Mouse (Mus musculus): ENCODE results near the gene Kirrel2. TPM values are rescaled to one million over a fixed set of nuclear protein-coding genes. Genes with fewer than 3 reads are reported as not detected.

Gene Kirrel2
- polyA plus RNA-seq, 1 experiment from 2014 or later, result 0.03 TPM

GRCm38 (mm10) chr7:30430191-30430590 is 27.3 kb downstream of the Kirrel2 start:
- Histone ChIP-seq H3K9me3 (replicated peaks) (no peaks in the 10 kb centered on the region), H3K27me3 (peaks cover 5% of the 10 kb centered on the region; the same call in 1 of the 2 replicates), H3K36me3 (replicated peaks) (peaks cover 22% of the 10 kb centered on the region), H3K4me3 (replicated peaks) (no peak overlapping the region), H3K4me2 (no peak overlapping the region), H3K27ac (replicated peaks) (no peak overlapping the region), H3K4me1 (replicated peaks) (no peaks in the 10 kb centered on the region), H3K9ac (no peak overlapping the region)
- no peak for ATAC-seq (ENCODE audit: insufficient read depth)
- 27% methylated on average over 2 of the region's 2 CpGs for WGBS (ENCODE audit: insufficient replicate concordance)

GRCm38 (mm10) chr7:30429327-30429726 is 28.2 kb downstream of the Kirrel2 start:
- Histone ChIP-seq H3K9me3 (replicated peaks) (no peaks in the 10 kb centered on the region), H3K4me1 (replicated peaks) (no peaks in the 10 kb centered on the region), H3K27ac (replicated peaks) (no peak overlapping the region), H3K9ac (no peak overlapping the region), H3K27me3 (no peaks in the 10 kb centered on the region), H3K4me3 (replicated peaks) (no peak overlapping the region), H3K36me3 (replicated peaks) (peaks cover 24% of the 10 kb centered on the region), H3K4me2 (no peak overlapping the region)
- no peak for ATAC-seq (ENCODE audit: insufficient read depth)

- H3K36me3 ChIP-seq (replicated peaks), result peaks cover 25% of the 10 kb centered on the region
- H3K4me2 ChIP-seq, result peak overlapping the region; percentile 89
- H3K27me3 ChIP-seq, result peaks cover 13% of the 10 kb centered on the region; the same call in 1 of the 2 replicates
- 15% methylated on average over 23 of the region's 23 CpGs for WGBS (ENCODE audit: insufficient replicate concordance)
- no peak overlapping the region for H3K9ac ChIP-seq
- H3K4me1 ChIP-seq (replicated peaks), result peaks cover 32% of the 10 kb centered on the region
- ATAC-seq (ENCODE audit: insufficient read depth), result no peak
- peak overlapping the region; percentile 53; the same call in 1 of the 2 replicates for H3K27ac ChIP-seq (replicated peaks)
- H3K4me3 ChIP-seq (replicated peaks), result peak overlapping the region; percentile 62
- no peaks in the 10 kb centered on the region for H3K9me3 ChIP-seq (replicated peaks)
Measured at GRCm38 (mm10) chr7:30423071-30423641, 34.3 kb downstream of the Kirrel2 start.

- H3K27ac ChIP-seq (replicated peaks), result peak overlapping the region; percentile 53; the same call in 1 of the 2 replicates
- H3K27me3 ChIP-seq, result peaks cover 13% of the 10 kb centered on the region; the same call in 1 of the 2 replicates
- WGBS (ENCODE audit: insufficient replicate concordance), result 2% methylated on average over 9 of the region's 9 CpGs
- peak overlapping the region; percentile 89 for H3K4me2 ChIP-seq
- peak overlapping the region; percentile 50; the same call in 1 of the 2 replicates for H3K9ac ChIP-seq
- peaks cover 32% of the 10 kb centered on the region for H3K4me1 ChIP-seq (replicated peaks)
- H3K9me3 ChIP-seq (replicated peaks), result no peaks in the 10 kb centered on the region
- peak overlapping the region; percentile 62 for H3K4me3 ChIP-seq (replicated peaks)
- no peak for ATAC-seq (ENCODE audit: insufficient read depth)
- H3K36me3 ChIP-seq (replicated peaks), result peaks cover 24% of the 10 kb centered on the region
Measured at GRCm38 (mm10) chr7:30422560-30422959, 34.9 kb downstream of the Kirrel2 start.

GRCm38 (mm10) chr7:30421890-30422435 is 35.5 kb downstream of the Kirrel2 start:
- H3K9me3 ChIP-seq (replicated peaks), result no peaks in the 10 kb centered on the region
- peak overlapping the region; percentile 62 for H3K4me3 ChIP-seq (replicated peaks)
- under 1% methylated on average over 45 of the region's 45 CpGs for WGBS (ENCODE audit: insufficient replicate concordance)
- peak overlapping the region; percentile 53 for H3K27ac ChIP-seq (replicated peaks)
- peak overlapping the region; percentile 50 for H3K9ac ChIP-seq
- ATAC-seq (ENCODE audit: insufficient read depth), result peak; percentile 52
- peaks cover 32% of the 10 kb centered on the region for H3K4me1 ChIP-seq (replicated peaks)
- peak overlapping the region; percentile 89 for H3K4me2 ChIP-seq
- H3K36me3 ChIP-seq (replicated peaks), result peaks cover 19% of the 10 kb centered on the region
- peaks cover 13% of the 10 kb centered on the region; the same call in 1 of the 2 replicates for H3K27me3 ChIP-seq

GRCm38 (mm10) chr7:30421175-30421889 is 36.2 kb downstream of the Kirrel2 start, which contains the start of gene Nfkbid:
Nfkbid (plus strand) TSS chr7:30421732.
- peaks cover 13% of the 10 kb centered on the region for H3K36me3 ChIP-seq (replicated peaks)
- peaks cover 32% of the 10 kb centered on the region for H3K4me1 ChIP-seq (replicated peaks)
- H3K9me3 ChIP-seq (replicated peaks), result no peaks in the 10 kb centered on the region
- peak within 1 kb of the TSS; percentile 50 for H3K9ac ChIP-seq
- peaks cover 13% of the 10 kb centered on the region; the same call in 1 of the 2 replicates for H3K27me3 ChIP-seq
- peak within 1 kb of the TSS; percentile 89 for H3K4me2 ChIP-seq
- H3K4me3 ChIP-seq (replicated peaks), result peak within 1 kb of the TSS; percentile 62
- peak within 1 kb of the TSS; percentile 65 for H3K27ac ChIP-seq (replicated peaks)
- WGBS (ENCODE audit: insufficient replicate concordance), result 6% methylated on average over 31 of the region's 31 CpGs
- ATAC-seq (ENCODE audit: insufficient read depth), result peak; percentile 20; the same call in 1 of the 2 replicates

GRCm38 (mm10) chr7:30420673-30421072 is 36.8 kb downstream of the Kirrel2 start:
- 47% methylated on average over 3 of the region's 3 CpGs for WGBS (ENCODE audit: insufficient replicate concordance)
- H3K27ac ChIP-seq (replicated peaks), result peak overlapping the region; percentile 65
- H3K9ac ChIP-seq, result no peak overlapping the region
- peaks cover 9% of the 10 kb centered on the region for H3K36me3 ChIP-seq (replicated peaks)
- peaks cover 13% of the 10 kb centered on the region; the same call in 1 of the 2 replicates for H3K27me3 ChIP-seq
- ATAC-seq (ENCODE audit: insufficient read depth), result no peak
- no peak overlapping the region for H3K4me3 ChIP-seq (replicated peaks)
- H3K4me2 ChIP-seq, result peak overlapping the region; percentile 89
- H3K9me3 ChIP-seq (replicated peaks), result no peaks in the 10 kb centered on the region
- H3K4me1 ChIP-seq (replicated peaks), result peaks cover 32% of the 10 kb centered on the region

GRCm38 (mm10) chr7:30419561-30420499 is 37.7 kb downstream of the Kirrel2 start, which contains the start of gene Hcst:
Hcst (minus strand) TSS chr7:30419854.
- Histone ChIP-seq H3K27me3 (peaks cover 13% of the 10 kb centered on the region; the same call in 1 of the 2 replicates), H3K4me1 (replicated peaks) (peaks cover 32% of the 10 kb centered on the region), H3K9ac (no peak within 1 kb of the TSS), H3K4me2 (peak within 1 kb of the TSS; percentile 89), H3K9me3 (replicated peaks) (no peaks in the 10 kb centered on the region), H3K4me3 (replicated peaks) (no peak within 1 kb of the TSS; the same call in 1 of the 2 replicates), H3K36me3 (replicated peaks) (peaks cover 3% of the 10 kb centered on the region; the same call in 1 of the 2 replicates), H3K27ac (replicated peaks) (peak within 1 kb of the TSS; percentile 65)
- no peak for ATAC-seq (ENCODE audit: insufficient read depth)
- WGBS (ENCODE audit: insufficient replicate concordance), result 11% methylated on average over 10 of the region's 10 CpGs

- ATAC-seq (ENCODE audit: insufficient read depth), result no peak
- WGBS (ENCODE audit: insufficient replicate concordance), result 34% methylated on average over 9 of the region's 9 CpGs
- peaks cover 13% of the 10 kb centered on the region; the same call in 1 of the 2 replicates for H3K27me3 ChIP-seq
- H3K9ac ChIP-seq, result no peak overlapping the region
- H3K36me3 ChIP-seq (replicated peaks), result no peaks in the 10 kb centered on the region
- H3K4me2 ChIP-seq, result peak overlapping the region; percentile 27
- H3K27ac ChIP-seq (replicated peaks), result peak overlapping the region; percentile 67
- peaks cover 26% of the 10 kb centered on the region for H3K4me1 ChIP-seq (replicated peaks)
- H3K9me3 ChIP-seq (replicated peaks), result no peaks in the 10 kb centered on the region
- H3K4me3 ChIP-seq (replicated peaks), result no peak overlapping the region
Measured at GRCm38 (mm10) chr7:30417856-30418255, 39.6 kb downstream of the Kirrel2 start.

- H3K4me2 ChIP-seq, result peak within 1 kb of the TSS; percentile 15; the same call in 1 of the 2 replicates
- H3K9me3 ChIP-seq (replicated peaks), result no peaks in the 10 kb centered on the region
- no peaks in the 10 kb centered on the region for H3K36me3 ChIP-seq (replicated peaks)
- H3K27ac ChIP-seq (replicated peaks), result peak within 1 kb of the TSS; percentile 73
- no peak within 1 kb of the TSS for H3K9ac ChIP-seq
- peak; percentile 32; the same call in 1 of the 2 replicates for ATAC-seq (ENCODE audit: insufficient read depth)
- WGBS (ENCODE audit: insufficient replicate concordance), result 12% methylated on average over 5 of the region's 5 CpGs
- H3K4me1 ChIP-seq (replicated peaks), result peaks cover 10% of the 10 kb centered on the region; the same call in 1 of the 2 replicates
- H3K27me3 ChIP-seq, result no peaks in the 10 kb centered on the region
- H3K4me3 ChIP-seq (replicated peaks), result peak within 1 kb of the TSS; percentile 38
Measured at GRCm38 (mm10) chr7:30413596-30413995, 43.9 kb downstream of the Kirrel2 start, which contains the start of gene Tyrobp. Tyrobp (plus strand) TSS chr7:30413760.

Data from liver, embryonic 15.5 days (tissue).